17 mouse cellular contexts compared by ENCODE assay signal in genomic region chr16:92948494-92948893, GRCm38 (mm10).
DNase-seq lines count a peak whose midpoint lies in the region.
"Had no signal": no experiment of that assay in that cellular context is flagged by ENCODE, and none has a peak within 500 bp of the region (broad histone marks: within the 10 kb centered on the region; RNA-seq: fewer than 3 reads in every experiment).

No protein-coding gene starts in this region.

- DNase-seq in gastrocnemius, adult 18-20 months (ENCODE audit: low spot score), result peak; percentile 69
- no peak for DNase-seq in gastrocnemius, postnatal 10 days
- peak; percentile 99 for DNase-seq in 3T3-L1 (ENCODE audit: low read depth, low spot score)
- DNase-seq in adrenal gland, adult 8-10 months, result peak; percentile 62
- peak; percentile 39 for DNase-seq in gastrocnemius, postnatal 14 days
- no peak for DNase-seq in neural tube, embryonic 10.5 days (ENCODE audit: extremely low spot score, low spot score)
- DNase-seq in frontal cortex, postnatal 14 days (ENCODE audit: low spot score in 2 of 2), result no peak
- no peak for DNase-seq in lung, postnatal 4 days
- DNase-seq: cerebellum, adult 11-12 months; cerebellum, postnatal 10 days; kidney, adult 8-10 months; kidney, postnatal 14 days; layer of hippocampus, postnatal 36 days; liver, postnatal 0 days; retina, postnatal 1 day; thymus, adult 18-20 months; thymus, postnatal 36 days had no signal

- intact Hi-C loops in gastrocnemius, postnatal 14 days (cut with DNase I; ENCODE audit: low total_unique reads), result no loop called here

Comparison
In these comparisons a context has a peak if more than half of its experiments do, and no peak if none do; other contexts are left out.
1. DNase-seq: peak in gastrocnemius, adult 18-20 months (single experiment), 3T3-L1 (single experiment), adrenal gland, adult 8-10 months (single experiment) and gastrocnemius, postnatal 14 days (single experiment); none in gastrocnemius, postnatal 10 days (single experiment), neural tube, embryonic 10.5 days (single experiment), frontal cortex, postnatal 14 days (0 of 2) and lung, postnatal 4 days (0 of 2).